Mouse (Mus musculus) liver, embryonic 15.5 days (tissue): ENCODE measurements around the gene Tspan10. TPM values are rescaled to one million over a fixed set of nuclear protein-coding genes. Genes with fewer than 3 reads are reported as not detected.
A peak's percentile ranks its signal among the peaks of the same experiment; 100 is the strongest.

ENCODE experiments used
- ATAC-seq: fragments of 200-750 bp; cut with Nextera tagmentation; 2 replicates; pipeline ENCODE4 v1.8.0; 2017; ENCODE audit warnings: moderate number of reproducible peaks, mild to moderate bottlenecking, moderate library complexity; ENCODE audit not compliant: insufficient read depth
- H3K27ac ChIP-seq: fragments of 300-500 bp; sonication (generic); replicated peaks from 2 replicates; pipeline ENCODE4 v1.5.1; 2015; ENCODE audit warnings: mild to moderate bottlenecking, inconsistent platforms
- H3K27me3 ChIP-seq: fragments of 300-500 bp; sonication (generic); 2 replicates; pipeline ENCODE4 v1.6.1; 2015; ENCODE audit warnings: mild to moderate bottlenecking, inconsistent platforms
- H3K36me3 ChIP-seq: fragments of 300-500 bp; sonication (generic); replicated peaks from 2 replicates; pipeline ENCODE4 v1.6.1; 2015; ENCODE audit warnings: moderate library complexity, mild to moderate bottlenecking, inconsistent platforms
- H3K4me1 ChIP-seq: fragments of 300-500 bp; sonication (generic); replicated peaks from 2 replicates; pipeline ENCODE4 v1.6.1; 2015; ENCODE audit warnings: inconsistent platforms
- H3K4me2 ChIP-seq: fragments of 300-500 bp; sonication (generic); 2 replicates; pipeline ENCODE4 v1.6.1; 2015; ENCODE audit warnings: moderate library complexity, mild to moderate bottlenecking, inconsistent platforms
- H3K4me3 ChIP-seq: fragments of 300-500 bp; sonication (generic); replicated peaks from 2 replicates; pipeline ENCODE4 v1.5.1; 2015; ENCODE audit warnings: mild to moderate bottlenecking, inconsistent platforms
- H3K9ac ChIP-seq: fragments of 300-500 bp; sonication (generic); 2 replicates; pipeline ENCODE4 v1.6.1; 2015; ENCODE audit warnings: moderate library complexity, mild to moderate bottlenecking, inconsistent platforms
- H3K9me3 ChIP-seq: fragments of 300-500 bp; sonication (generic); replicated peaks from 2 replicates; pipeline ENCODE4 v1.6.1; 2016; ENCODE audit warnings: inconsistent platforms
- WGBS: fragments of 180-500 bp; shearing (Covaris S2); methylation state at CpG from one replicate; pipeline ENCODE4 v1.1.7; 2015; ENCODE audit warnings: mixed read lengths; ENCODE audit not compliant: insufficient replicate concordance; 5-methylcytosine and 5-hydroxymethylcytosine counted together
- polyA plus RNA-seq: library from polyadenylated mRNA; unstranded; fragments of >200 nt; fragmentation: Nextera tagmentation; extraction: Ambion mirVana; gene quantifications from 2 replicates; pipeline ENCODE4 v1.2.1, GENCODE M21; 2015

Gene Tspan10
- polyA plus RNA-seq, 1 experiment from 2014 or later: not detected

DNA sequence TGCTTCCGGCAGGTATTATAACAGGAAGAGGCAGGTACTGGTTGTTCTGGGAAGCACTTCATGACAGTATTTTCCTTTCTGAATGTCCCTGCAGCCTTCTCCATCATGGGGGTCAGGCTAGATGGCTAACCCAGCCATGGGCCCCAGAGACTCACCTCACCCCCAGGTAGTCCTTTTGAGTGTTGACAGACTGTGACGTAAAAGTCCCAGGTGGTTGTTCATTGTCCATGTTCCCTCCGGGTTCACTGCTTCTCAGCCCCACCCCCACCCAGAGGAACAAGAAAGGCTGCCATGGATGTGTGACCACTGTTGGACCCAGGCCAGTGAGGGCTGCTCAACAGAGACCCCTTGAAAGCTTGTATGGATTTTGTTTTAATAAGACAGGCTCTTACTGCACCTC is 50.9 kb downstream of the Tspan10 start:
- H3K9ac ChIP-seq: peak overlapping the region; percentile 94
- no peaks in the 10 kb centered on the region for H3K27me3 ChIP-seq
- 70% methylated on average over 3 of the region's 3 CpGs for WGBS
- peak overlapping the region; percentile 95 for H3K4me3 ChIP-seq
- peaks cover 55% of the 10 kb centered on the region for H3K36me3 ChIP-seq
- H3K4me1 ChIP-seq: peaks cover 57% of the 10 kb centered on the region
- H3K4me2 ChIP-seq: peak overlapping the region; percentile 98
- ATAC-seq: no peak
- H3K27ac ChIP-seq: peak overlapping the region; percentile 94; the same call in 1 of the 2 replicates
- H3K9me3 ChIP-seq: no peaks in the 10 kb centered on the region

DNA sequence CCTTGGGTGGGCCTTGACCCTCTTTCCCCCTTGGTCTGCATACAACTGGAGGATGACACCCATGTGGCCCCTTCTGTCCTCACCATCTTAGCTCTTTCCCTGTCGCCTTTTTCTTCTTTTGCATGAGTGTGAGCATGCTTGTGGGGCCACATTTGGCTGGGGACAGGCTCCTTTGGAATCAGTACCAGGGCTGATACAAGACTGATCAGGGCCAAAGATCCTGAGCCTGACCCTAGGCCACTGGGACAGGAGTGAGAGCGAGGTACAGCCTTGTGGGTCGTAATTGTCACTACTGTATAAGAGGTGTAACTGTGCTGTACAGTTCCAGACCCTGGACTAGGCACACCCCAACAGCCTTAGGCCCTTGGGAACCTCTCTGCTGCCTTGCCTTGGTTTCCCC is 51.5 kb downstream of the Tspan10 start:
- peaks cover 51% of the 10 kb centered on the region for H3K4me1 ChIP-seq
- no peaks in the 10 kb centered on the region for H3K9me3 ChIP-seq
- H3K36me3 ChIP-seq: peaks cover 51% of the 10 kb centered on the region
- WGBS: 67% methylated on average over 3 of the region's 3 CpGs
- no peaks in the 10 kb centered on the region for H3K27me3 ChIP-seq
- peak overlapping the region; percentile 98 for H3K4me2 ChIP-seq
- H3K27ac ChIP-seq: no peak overlapping the region
- ATAC-seq: no peak
- 0 out of 2 replicates have a peak overlapping the region, but pooled peaks have one; percentile 5 for H3K9ac ChIP-seq
- H3K4me3 ChIP-seq: peak overlapping the region; percentile 95; the same call in 1 of the 2 replicates

Other genes with a start within 250 kb of the Tspan10 start
- gene Bahcc1, start 209.7 kb upstream of the Tspan10 start, polyA plus RNA-seq: 0.91 and 1.0 TPM in 2 replicates
- 559 and 587 TPM in 2 replicates for gene Actg1, start 94.1 kb upstream of the Tspan10 start, polyA plus RNA-seq
- gene Fscn2, start 81.1 kb upstream of the Tspan10 start, polyA plus RNA-seq: not detected in 2 replicates
- gene Faap100, start 63.9 kb upstream of the Tspan10 start, polyA plus RNA-seq: 6.2 and 7.2 TPM in 2 replicates
- gene Nploc4, start 4.9 kb upstream of the Tspan10 start, polyA plus RNA-seq: 20.6 and 24.3 TPM in 2 replicates
- gene Pde6g, start 10.9 kb downstream of the Tspan10 start, polyA plus RNA-seq: 0.17 TPM in 1 of 2 replicates, not detected in the other
- 6.8 and 7.1 TPM in 2 replicates for gene Oxld1, start 15.4 kb downstream of the Tspan10 start, polyA plus RNA-seq
- gene Ccdc137, start 15.5 kb downstream of the Tspan10 start, polyA plus RNA-seq: 13.0 and 14.2 TPM in 2 replicates
- 13.7 and 14.0 TPM in 2 replicates for gene Arl16, start 25.0 kb downstream of the Tspan10 start, polyA plus RNA-seq
- 89.5 and 90.2 TPM in 2 replicates for gene Mrpl12, start 42.0 kb downstream of the Tspan10 start, polyA plus RNA-seq
- gene Slc25a10, start 49.2 kb downstream of the Tspan10 start, polyA plus RNA-seq: 42.8 and 46.5 TPM in 2 replicates
- 16.9 and 20.5 TPM in 2 replicates for gene Gcgr, start 88.1 kb downstream of the Tspan10 start, polyA plus RNA-seq
- gene Mcrip1, start 107.1 kb downstream of the Tspan10 start, polyA plus RNA-seq: 41.8 and 47.6 TPM in 2 replicates
- 0.36 and 0.38 TPM in 2 replicates for gene Ppp1r27, start 108.5 kb downstream of the Tspan10 start, polyA plus RNA-seq
- 635 and 803 TPM in 2 replicates for gene P4hb, start 130.6 kb downstream of the Tspan10 start, polyA plus RNA-seq
- gene Arhgdia, start 139.0 kb downstream of the Tspan10 start, polyA plus RNA-seq: 222 and 238 TPM in 2 replicates
- 253 and 277 TPM in 2 replicates for gene Alyref, start 155.7 kb downstream of the Tspan10 start, polyA plus RNA-seq
- 76.2 and 79.0 TPM in 2 replicates for gene Anapc11, start 155.8 kb downstream of the Tspan10 start, polyA plus RNA-seq
- 14.7 and 15.8 TPM in 2 replicates for gene Npb, start 165.8 kb downstream of the Tspan10 start, polyA plus RNA-seq
- gene Pcyt2, start 175.3 kb downstream of the Tspan10 start, polyA plus RNA-seq: 138 and 165 TPM in 2 replicates
- gene Sirt7, start 182.6 kb downstream of the Tspan10 start, polyA plus RNA-seq: 32.3 and 36.9 TPM in 2 replicates
- 37.6 and 42.3 TPM in 2 replicates for gene Mafg, start 191.0 kb downstream of the Tspan10 start, polyA plus RNA-seq
- gene Pycr1, start 201.1 kb downstream of the Tspan10 start, polyA plus RNA-seq: 5.1 and 5.7 TPM in 2 replicates
- gene Myadml2, start 205.5 kb downstream of the Tspan10 start, polyA plus RNA-seq: 0.29 and 1.0 TPM in 2 replicates
- gene Notum, start 218.5 kb downstream of the Tspan10 start, polyA plus RNA-seq: 0.33 and 0.40 TPM in 2 replicates
- gene Aspscr1, start 230.3 kb downstream of the Tspan10 start, polyA plus RNA-seq: 45.1 and 47.9 TPM in 2 replicates